Mouse (Mus musculus) T-helper 1 cell (primary cell): Measurements from ENCODE around the gene Ctdnep1.
"Not testable (repeated sequence)": the region's sequence is repeated elsewhere in the genome, so short reads cannot be mapped to it uniquely, and the experiment has no call there.

Experiments used
- in situ Hi-C: fragments of 300-600 bp; cut with MboI, MseI; formaldehyde crosslinking; loops from one replicate; pipeline ENCODE4 v1.15.1; 2025; ENCODE audit warnings: high pct_unique_total_duplicates

Gene Ctdnep1

GRCm38 (mm10) chr11:69950807-69951459 is 30.0 kb upstream of the Ctdnep1 start:
- in situ Hi-C loops, result no loop called here

GRCm38 (mm10) chr11:69952274-69952673 is 28.7 kb upstream of the Ctdnep1 start:
- in situ Hi-C loops, result no loop called here

- in situ Hi-C loops, result no loop called here
Observed at GRCm38 (mm10) chr11:69953267-69953915, 27.6 kb upstream of the Ctdnep1 start.

GRCm38 (mm10) chr11:69955618-69956017 is 25.3 kb upstream of the Ctdnep1 start:
- in situ Hi-C loops, result not testable (repeated sequence)

- in situ Hi-C loops, result no loop called here
Observed at GRCm38 (mm10) chr11:69956218-69956617, 24.7 kb upstream of the Ctdnep1 start.

- in situ Hi-C loops, result no loop called here
Observed at GRCm38 (mm10) chr11:69960616-69961015, 20.3 kb upstream of the Ctdnep1 start.

GRCm38 (mm10) chr11:69961841-69962240 is 19.1 kb upstream of the Ctdnep1 start:
- in situ Hi-C loops, result no loop called here

- in situ Hi-C loops, result no loop called here
Observed at GRCm38 (mm10) chr11:69964650-69965270, 16.2 kb upstream of the Ctdnep1 start, which contains the start of gene Cldn7. Gene Cldn7, plus strand, starts transcription at chr11:69964779.

GRCm38 (mm10) chr11:69965271-69966005 is 15.5 kb upstream of the Ctdnep1 start:
- in situ Hi-C loops, result no loop called here

- in situ Hi-C loops, result no loop called here
Observed at GRCm38 (mm10) chr11:69966006-69966859, 14.7 kb upstream of the Ctdnep1 start.

- in situ Hi-C loops, result no loop called here
Observed at GRCm38 (mm10) chr11:69966860-69967517, 14.0 kb upstream of the Ctdnep1 start.

GRCm38 (mm10) chr11:69968793-69969192 is 12.2 kb upstream of the Ctdnep1 start:
- in situ Hi-C loops, result no loop called here

GRCm38 (mm10) chr11:69970222-69970621 is 10.7 kb upstream of the Ctdnep1 start:
- in situ Hi-C loops, result no loop called here

GRCm38 (mm10) chr11:69970775-69971174 is 10.2 kb upstream of the Ctdnep1 start:
- in situ Hi-C loops, result no loop called here

GRCm38 (mm10) chr11:69974907-69975306 is 6.0 kb upstream of the Ctdnep1 start:
- in situ Hi-C loops, result no loop called here

GRCm38 (mm10) chr11:69976271-69976670 is 4.7 kb upstream of the Ctdnep1 start:
- in situ Hi-C loops, result no loop called here

- in situ Hi-C loops, result loop anchor here (10.0 kb wide), 2 partner anchors 565 to 885 kb away; partner anchors contain the start of genes Kdm6b and Per1
Observed at GRCm38 (mm10) chr11:69979827-69980195, 1.1 kb upstream of the Ctdnep1 start.

GRCm38 (mm10) chr11:69980196-69981140 is 488 bp upstream of the Ctdnep1 start:
- in situ Hi-C loops, result loop anchor here (10.0 kb wide), 2 partner anchors 566 to 886 kb away; partner anchors contain the start of genes Kdm6b and Per1

- in situ Hi-C loops, result loop anchor here (10.0 kb wide), 2 partner anchors 567 to 887 kb away; partner anchors contain the start of genes Kdm6b and Per1
Observed at GRCm38 (mm10) chr11:69982225-69982624, 1.3 kb downstream of the Ctdnep1 start, which contains the start of gene Elp5. Gene Elp5, minus strand, starts transcription at chr11:69982517.
